Mouse (Mus musculus) limb, embryonic 13.5 days (tissue): ENCODE measurements at regions not wholly inside any gene's neighbourhood (a gene's known extent, or its start where the extent isn't known, plus 50 kb on each side); places are given as distances from the start of the nearest gene placed in this dataset.
A peak's percentile ranks its signal among the peaks of the same experiment; 100 is the strongest.

Experiments
- ATAC-seq: fragments of 200-750 bp; cut with Nextera tagmentation; 2 replicates; pipeline ENCODE4 v1.8.0; 2017; ENCODE audit warnings: low read depth, moderate number of reproducible peaks, moderate TSS enrichment; ENCODE audit not compliant: low FRiP score
- H3K27ac ChIP-seq: fragments of 300-500 bp; sonication (generic); 2 replicates; pipeline ENCODE4 v1.5.1; 2015; ENCODE audit warnings: inconsistent platforms, mild to moderate bottlenecking, moderate library complexity
- H3K27me3 ChIP-seq: fragments of 300-500 bp; sonication (generic); 2 replicates; pipeline ENCODE4 v1.6.1; 2015; ENCODE audit warnings: mild to moderate bottlenecking, inconsistent platforms
- H3K36me3 ChIP-seq: fragments of 300-500 bp; sonication (generic); 2 replicates; pipeline ENCODE4 v1.6.1; 2015; ENCODE audit warnings: inconsistent platforms, mild to moderate bottlenecking, moderate library complexity
- H3K4me1 ChIP-seq: fragments of 300-500 bp; sonication (generic); 2 replicates; pipeline ENCODE4 v1.6.1; 2015; ENCODE audit warnings: inconsistent platforms
- H3K4me2 ChIP-seq: fragments of 300-500 bp; sonication (generic); replicated peaks from 2 replicates; pipeline ENCODE4 v1.6.1; 2015; ENCODE audit warnings: inconsistent platforms, mild to moderate bottlenecking, moderate library complexity
- H3K4me3 ChIP-seq: fragments of 300-500 bp; sonication (generic); 2 replicates; pipeline ENCODE4 v1.5.1; 2015; ENCODE audit warnings: moderate library complexity, mild to moderate bottlenecking, inconsistent platforms
- H3K9ac ChIP-seq: fragments of 300-500 bp; sonication (generic); 2 replicates; pipeline ENCODE4 v1.6.1; 2015; ENCODE audit warnings: mild to moderate bottlenecking, inconsistent platforms
- H3K9me3 ChIP-seq: fragments of 300-500 bp; sonication (generic); 2 replicates; pipeline ENCODE4 v1.6.1; 2016; ENCODE audit warnings: inconsistent platforms
- WGBS: fragments of 180-500 bp; shearing (Covaris S2); methylation state at CpG from one replicate; pipeline ENCODE4 v1.1.7; 2015; 5-methylcytosine and 5-hydroxymethylcytosine counted together

- no peak overlapping the region for H3K4me3 ChIP-seq
- no peaks in the 10 kb centered on the region for H3K36me3 ChIP-seq
- ATAC-seq = no peak
- H3K27me3 ChIP-seq = no peaks in the 10 kb centered on the region
- H3K9ac ChIP-seq = no peak overlapping the region
- H3K27ac ChIP-seq = no peak overlapping the region
- H3K9me3 ChIP-seq = peaks cover 4% of the 10 kb centered on the region; the same call in 1 of the 2 replicates
- 76% methylated on average over 4 of the region's 4 CpGs for WGBS
- no peaks in the 10 kb centered on the region for H3K4me1 ChIP-seq
- H3K4me2 ChIP-seq = no peak overlapping the region
Observed at GRCm38 (mm10) chr13:111002670-111003069, 252.1 kb upstream of the Actbl2 start.

GRCm38 (mm10) chr13:111014142-111014541 lies 240.7 kb upstream of the Actbl2 start:
- H3K4me1 ChIP-seq = no peaks in the 10 kb centered on the region
- H3K27ac ChIP-seq = no peak overlapping the region
- no peak overlapping the region for H3K4me2 ChIP-seq
- no peaks in the 10 kb centered on the region for H3K36me3 ChIP-seq
- H3K9me3 ChIP-seq = no peaks in the 10 kb centered on the region
- H3K9ac ChIP-seq = no peak overlapping the region
- 74% methylated on average over 4 of the region's 4 CpGs for WGBS
- no peak overlapping the region for H3K4me3 ChIP-seq
- H3K27me3 ChIP-seq = no peaks in the 10 kb centered on the region
- no peak for ATAC-seq

GRCm38 (mm10) chr13:111030111-111030510 lies 224.7 kb upstream of the Actbl2 start:
- Histone ChIP-seq H3K27ac (no peak overlapping the region), H3K9me3 (no peaks in the 10 kb centered on the region), H3K4me1 (no peaks in the 10 kb centered on the region), H3K4me3 (no peak overlapping the region), H3K9ac (no peak overlapping the region), H3K36me3 (no peaks in the 10 kb centered on the region), H3K27me3 (no peaks in the 10 kb centered on the region), H3K4me2 (no peak overlapping the region)
- 42% methylated on average over 2 of the region's 2 CpGs for WGBS
- ATAC-seq = no peak

- ATAC-seq = no peak
- H3K9ac ChIP-seq = no peak overlapping the region
- no peaks in the 10 kb centered on the region for H3K4me1 ChIP-seq
- H3K4me2 ChIP-seq = no peak overlapping the region
- H3K4me3 ChIP-seq = no peak overlapping the region
- no peaks in the 10 kb centered on the region for H3K9me3 ChIP-seq
- H3K27me3 ChIP-seq = no peaks in the 10 kb centered on the region
- no peak overlapping the region for H3K27ac ChIP-seq
- 70% methylated on average over 1 of the region's 1 CpGs for WGBS
- no peaks in the 10 kb centered on the region for H3K36me3 ChIP-seq
Observed at GRCm38 (mm10) chr13:111031633-111032032, 223.2 kb upstream of the Actbl2 start.

GRCm38 (mm10) chr13:111043637-111044036 lies 211.2 kb upstream of the Actbl2 start:
- Histone ChIP-seq H3K4me2 (no peak overlapping the region), H3K27ac (no peak overlapping the region), H3K36me3 (no peaks in the 10 kb centered on the region), H3K27me3 (no peaks in the 10 kb centered on the region), H3K4me3 (no peak overlapping the region), H3K9ac (no peak overlapping the region), H3K4me1 (peaks cover 11% of the 10 kb centered on the region), H3K9me3 (no peaks in the 10 kb centered on the region)
- ATAC-seq = no peak
- WGBS = 45% methylated on average over 2 of the region's 2 CpGs

GRCm38 (mm10) chr13:111044328-111045002 lies 210.3 kb upstream of the Actbl2 start:
- 57% methylated on average over 10 of the region's 10 CpGs for WGBS
- ATAC-seq = no peak
- H3K27me3 ChIP-seq = no peaks in the 10 kb centered on the region
- H3K4me3 ChIP-seq = no peak overlapping the region
- peaks cover 11% of the 10 kb centered on the region for H3K4me1 ChIP-seq
- H3K36me3 ChIP-seq = no peaks in the 10 kb centered on the region
- no peak overlapping the region for H3K27ac ChIP-seq
- H3K9me3 ChIP-seq = no peaks in the 10 kb centered on the region
- H3K4me2 ChIP-seq = no peak overlapping the region
- no peak overlapping the region for H3K9ac ChIP-seq

- Histone ChIP-seq H3K36me3 (no peaks in the 10 kb centered on the region), H3K9ac (no peak overlapping the region), H3K27me3 (no peaks in the 10 kb centered on the region), H3K27ac (no peak overlapping the region), H3K9me3 (no peaks in the 10 kb centered on the region), H3K4me2 (no peak overlapping the region), H3K4me1 (0 out of 2 replicates have a peak, but pooled peaks cover under 1% of the 10 kb centered on the region), H3K4me3 (no peak overlapping the region)
- WGBS = 35% methylated on average over 6 of the region's 6 CpGs
- no peak for ATAC-seq
Observed at GRCm38 (mm10) chr13:111050097-111050496, 204.7 kb upstream of the Actbl2 start.

- ATAC-seq = peak; percentile 75
- WGBS = 32% methylated on average over 2 of the region's 2 CpGs
- H3K27me3 ChIP-seq = no peaks in the 10 kb centered on the region
Observed at GRCm38 (mm10) chr13:111055817-111056216, 199.0 kb upstream of the Actbl2 start.

GRCm38 (mm10) chr13:111087753-111088152 lies 167.1 kb upstream of the Actbl2 start:
- 86% methylated on average over 2 of the region's 2 CpGs for WGBS
- no peak for ATAC-seq
- H3K9ac ChIP-seq = no peak overlapping the region
- H3K4me2 ChIP-seq = no peak overlapping the region
- H3K4me1 ChIP-seq = no peaks in the 10 kb centered on the region
- no peak overlapping the region for H3K4me3 ChIP-seq
- no peaks in the 10 kb centered on the region for H3K36me3 ChIP-seq
- H3K27ac ChIP-seq = no peak overlapping the region
- H3K9me3 ChIP-seq = no peaks in the 10 kb centered on the region
- H3K27me3 ChIP-seq = no peaks in the 10 kb centered on the region

More at GRCm38 (mm10) chr13:111055817-111056216, 199.0 kb upstream of the Actbl2 start:
- Histone ChIP-seq H3K9me3 (no peaks in the 10 kb centered on the region), H3K4me2 (no peak overlapping the region), H3K36me3 (no peaks in the 10 kb centered on the region), H3K27ac (peak overlapping the region; percentile 22; the same call in 1 of the 2 replicates), H3K4me1 (0 out of 2 replicates have a peak, but pooled peaks cover 9% of the 10 kb centered on the region), H3K4me3 (no peak overlapping the region), H3K9ac (no peak overlapping the region)

GRCm38 (mm10) chr13:111096071-111096470 lies 158.7 kb upstream of the Actbl2 start:
- no peaks in the 10 kb centered on the region for H3K27me3 ChIP-seq
- ATAC-seq = no peak
- H3K36me3 ChIP-seq = no peaks in the 10 kb centered on the region
- no peaks in the 10 kb centered on the region for H3K9me3 ChIP-seq
- no peak overlapping the region for H3K9ac ChIP-seq
- 87% methylated on average over 5 of the region's 5 CpGs for WGBS
- H3K4me1 ChIP-seq = no peaks in the 10 kb centered on the region
- H3K4me3 ChIP-seq = no peak overlapping the region
- no peak overlapping the region for H3K27ac ChIP-seq
- H3K4me2 ChIP-seq = no peak overlapping the region

- no peak for ATAC-seq
- H3K4me1 ChIP-seq = no peaks in the 10 kb centered on the region
- no peak overlapping the region for H3K27ac ChIP-seq
- H3K27me3 ChIP-seq = no peaks in the 10 kb centered on the region
- 78% methylated on average over 4 of the region's 4 CpGs for WGBS
- H3K9me3 ChIP-seq = no peaks in the 10 kb centered on the region
- no peak overlapping the region for H3K4me3 ChIP-seq
- H3K9ac ChIP-seq = no peak overlapping the region
- no peaks in the 10 kb centered on the region for H3K36me3 ChIP-seq
- no peak overlapping the region for H3K4me2 ChIP-seq
Observed at GRCm38 (mm10) chr13:111097336-111097735, 157.5 kb upstream of the Actbl2 start.

GRCm38 (mm10) chr13:111098738-111099137 lies 156.1 kb upstream of the Actbl2 start:
- ATAC-seq = no peak
- no peaks in the 10 kb centered on the region for H3K36me3 ChIP-seq
- H3K27me3 ChIP-seq = no peaks in the 10 kb centered on the region
- H3K4me3 ChIP-seq = no peak overlapping the region
- WGBS = 81% methylated on average over 2 of the region's 2 CpGs
- no peak overlapping the region for H3K9ac ChIP-seq
- H3K9me3 ChIP-seq = no peaks in the 10 kb centered on the region
- no peak overlapping the region for H3K4me2 ChIP-seq
- H3K27ac ChIP-seq = no peak overlapping the region
- H3K4me1 ChIP-seq = no peaks in the 10 kb centered on the region

GRCm38 (mm10) chr13:111099252-111099651 lies 155.6 kb upstream of the Actbl2 start:
- 85% methylated on average over 6 of the region's 6 CpGs for WGBS
- H3K27ac ChIP-seq = no peak overlapping the region
- no peak overlapping the region for H3K9ac ChIP-seq
- no peaks in the 10 kb centered on the region for H3K27me3 ChIP-seq
- ATAC-seq = no peak
- no peak overlapping the region for H3K4me2 ChIP-seq
- no peak overlapping the region for H3K4me3 ChIP-seq
- no peaks in the 10 kb centered on the region for H3K9me3 ChIP-seq
- H3K36me3 ChIP-seq = no peaks in the 10 kb centered on the region
- no peaks in the 10 kb centered on the region for H3K4me1 ChIP-seq
